Mouse (Mus musculus): ENCODE measurements at regions not wholly inside any gene's neighbourhood (a gene's known extent, or its start where the extent isn't known, plus 50 kb on each side); places are given as distances from the start of the nearest gene placed in this dataset.

DNA sequence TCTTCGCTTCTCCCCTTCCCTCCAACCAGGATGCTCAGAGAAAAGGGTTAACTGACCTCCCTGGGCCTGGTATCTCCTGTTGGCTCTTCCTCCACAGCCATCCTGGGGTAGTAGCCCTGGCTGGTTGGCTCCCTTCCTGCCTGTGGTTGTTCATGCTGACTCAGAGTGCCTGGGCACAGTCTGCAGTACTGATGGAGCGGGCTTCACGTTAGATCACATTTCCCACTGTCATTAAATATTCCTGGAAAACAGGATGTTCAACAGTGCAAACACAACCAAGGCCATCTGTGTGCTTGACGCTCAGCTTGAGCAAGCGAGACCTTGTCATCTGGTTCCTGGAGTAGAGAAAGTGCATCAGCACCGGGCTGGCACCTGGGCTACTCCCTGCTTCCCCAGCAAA, 53.6 kb upstream of the Spdye4c start:
- no peak for TF ChIP-seq CTCF (conservative IDR thresholded peaks at IDR 0.05; ENCODE audit: low read length)
- no peak for TF ChIP-seq POU5F1 (IDR thresholded peaks at IDR 0.05; ENCODE audit: borderline replicate concordance, low read length)
- no peak for TF ChIP-seq NANOG (IDR thresholded peaks at IDR 0.05; ENCODE audit: borderline replicate concordance, low read length)

All from E14TG2a.4 (cell line).